Mouse (Mus musculus) frontal cortex, adult 2 months (tissue): ENCODE measurements around the gene Nthl1. TPM values are rescaled to one million over a fixed set of nuclear protein-coding genes. Genes with fewer than 3 reads are reported as not detected.

Experiments
- DNase-seq, 2 experiments: peaks; one replicate each; pipeline ENCODE4 v3.0.0; 2022; ENCODE audit warnings: low spot score in 1 of 2; ENCODE audit errors: extremely low spot score in 1 of 2
- polyA plus RNA-seq: library from polyadenylated mRNA; depleted of rRNA; stranded (reverse); fragments of >200 nt; gene quantifications from 2 replicates; pipeline ENCODE4 v1.2.3, GENCODE M21; 2012; rRNA removed

Gene Nthl1
- polyA plus RNA-seq = 8.8 and 10.7 TPM in 2 replicates

GRCm38 (mm10) chr17:24632167-24632812 is at the start of gene Nthl1, which contains the start of gene Tsc2:
Gene Nthl1 (plus strand): TSS chr17:24632680.
Gene Tsc2 (minus strand): TSS chr17:24632630.
- DNase-seq = peak; percentile 49 to 88

GRCm38 (mm10) chr17:24583599-24584460 is 48.6 kb upstream of the Nthl1 start:
- DNase-seq = no peak

- no peak for DNase-seq
Observed at GRCm38 (mm10) chr17:24584520-24584919, 48.0 kb upstream of the Nthl1 start.

GRCm38 (mm10) chr17:24586532-24586931 is 45.9 kb upstream of the Nthl1 start:
- no peak for DNase-seq

GRCm38 (mm10) chr17:24590943-24591342 is 41.5 kb upstream of the Nthl1 start:
- no peak for DNase-seq

GRCm38 (mm10) chr17:24591695-24592094 is 40.8 kb upstream of the Nthl1 start:
- no peak for DNase-seq

- DNase-seq = no peak
Observed at GRCm38 (mm10) chr17:24593248-24593647, 39.2 kb upstream of the Nthl1 start.

- DNase-seq = no peak
Observed at GRCm38 (mm10) chr17:24593992-24594890, 38.2 kb upstream of the Nthl1 start.

- DNase-seq = no peak
Observed at GRCm38 (mm10) chr17:24595126-24596072, 37.1 kb upstream of the Nthl1 start.

GRCm38 (mm10) chr17:24596073-24596466 is 36.4 kb upstream of the Nthl1 start:
- DNase-seq = no peak

- DNase-seq = no peak
Observed at GRCm38 (mm10) chr17:24596471-24597183, 35.9 kb upstream of the Nthl1 start.

- no peak for DNase-seq
Observed at GRCm38 (mm10) chr17:24597989-24598388, 34.5 kb upstream of the Nthl1 start.

GRCm38 (mm10) chr17:24600502-24600901 is 32.0 kb upstream of the Nthl1 start:
- no peak for DNase-seq

- DNase-seq = no peak
Observed at GRCm38 (mm10) chr17:24603961-24604360, 28.5 kb upstream of the Nthl1 start.

- no peak for DNase-seq
Observed at GRCm38 (mm10) chr17:24604557-24604956, 27.9 kb upstream of the Nthl1 start.

GRCm38 (mm10) chr17:24608370-24608769 is 24.1 kb upstream of the Nthl1 start:
- DNase-seq = no peak

GRCm38 (mm10) chr17:24608874-24609273 is 23.6 kb upstream of the Nthl1 start:
- no peak for DNase-seq

- no peak for DNase-seq
Observed at GRCm38 (mm10) chr17:24610711-24611110, 21.8 kb upstream of the Nthl1 start.

- no peak for DNase-seq
Observed at GRCm38 (mm10) chr17:24617561-24618194, 14.8 kb upstream of the Nthl1 start.
